In the genomic region with DNA sequence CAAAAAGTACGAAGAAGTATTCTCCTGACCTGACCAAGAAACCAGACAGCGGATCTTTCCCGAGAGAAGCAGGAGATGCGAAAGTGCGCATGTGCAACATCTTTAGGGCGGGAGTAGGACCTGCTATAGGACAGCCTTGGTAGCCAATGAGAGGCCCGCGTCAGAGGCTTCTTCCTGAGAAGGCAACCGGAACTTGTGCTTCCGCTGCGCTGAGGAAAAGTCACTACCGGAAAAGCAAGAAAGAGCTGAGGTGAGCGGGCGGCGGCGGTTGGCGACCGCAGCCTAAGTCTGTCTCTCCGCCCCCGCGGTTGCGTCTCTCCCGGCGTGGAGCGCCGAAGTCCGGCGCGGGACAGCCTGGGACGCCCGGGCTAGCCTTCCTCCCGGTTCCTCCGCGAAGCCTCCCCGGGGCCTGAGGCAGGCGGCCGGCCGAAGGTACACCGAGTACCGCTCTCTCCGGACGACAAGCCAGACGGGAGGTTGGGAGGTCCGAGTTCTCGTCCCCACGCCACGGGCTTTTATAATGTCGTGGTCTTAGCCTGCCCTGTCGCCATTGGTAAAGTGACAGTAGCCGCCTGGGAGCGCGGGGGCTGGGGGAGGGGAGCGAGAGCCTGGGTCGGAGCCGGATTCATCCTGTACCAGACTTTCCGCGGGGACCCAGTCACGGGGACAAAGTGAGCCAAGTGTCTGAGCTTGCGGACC, we compare ENCODE assay signal across 8 mouse cellular contexts. TPM values are rescaled to one million over a fixed set of nuclear protein-coding genes. Genes with fewer than 3 reads are reported as not detected.
DNase-seq lines count a peak whose midpoint lies in the region; ATAC-seq and TF ChIP-seq lines count a peak whose summit lies in the region.

A gene (plus strand): TSS at position 166 of the 699 bp plus-strand sequence.

- TF ChIP-seq RAD21 in MEL (IDR thresholded peaks at IDR 0.05; ENCODE audit: low read depth, low read length), result no peak

- peak within 1 kb of the TSS; percentile 99 for H3K9ac ChIP-seq in MEL (ENCODE audit: control insufficient read depth, low read depth, low read length, poor library complexity, severe bottlenecking)
- H3K9ac ChIP-seq in forebrain, postnatal 0 days, result peak within 1 kb of the TSS; percentile 73
- H3K9ac ChIP-seq in lung, embryonic 15.5 days, result peak within 1 kb of the TSS; percentile 97

- peak in 1 of 2 experiments; percentile 65; a peak in 2 of 4 replicates for TF ChIP-seq EP300 in MEL (IDR thresholded peaks at IDR 0.05; ENCODE audit: low read depth in 1 of 2, low read length in 2 of 2)

- peak within 1 kb of the TSS; percentile 92 for H3K27ac ChIP-seq in MEL (ENCODE audit: control insufficient read depth, low read depth, low read length)
- peak within 1 kb of the TSS; percentile 53 for H3K27ac ChIP-seq in cerebellum, adult 2 months (ENCODE audit: insufficient read depth, low read length)
- H3K27ac ChIP-seq in forebrain, postnatal 0 days (ENCODE audit: low read depth, low read length), result peak within 1 kb of the TSS; percentile 83
- peak within 1 kb of the TSS; percentile 94 for H3K27ac ChIP-seq in lung, embryonic 15.5 days

- H3K4me2 ChIP-seq in forebrain, postnatal 0 days (ENCODE audit: low read depth), result peak within 1 kb of the TSS; percentile 80
- H3K4me2 ChIP-seq in lung, embryonic 15.5 days, result peak within 1 kb of the TSS; percentile 74

- H3K9me3 ChIP-seq in MEL (replicated peaks; ENCODE audit: insufficient read depth, low read length), result no peaks in the 10 kb centered on the region
- H3K9me3 ChIP-seq in forebrain, postnatal 0 days (ENCODE audit: low read length), result no peaks in the 10 kb centered on the region
- no peaks in the 10 kb centered on the region for H3K9me3 ChIP-seq in lung, embryonic 15.5 days

- no peak for TF ChIP-seq CTCF in MEL (IDR thresholded peaks at IDR 0.05 in 2 of 3, conservative IDR thresholded peaks at IDR 0.05 in 1 of 3; ENCODE audit: control insufficient read depth in 1 of 3, insufficient read depth in 1 of 3, low read depth in 2 of 3, low read length in 3 of 3, poor library complexity in 1 of 3, severe bottlenecking in 1 of 3)
- TF ChIP-seq CTCF in cerebellum, adult 2 months (IDR thresholded peaks at IDR 0.05; ENCODE audit: borderline replicate concordance, insufficient read depth, low read depth, low read length), result no peak
- no peak for TF ChIP-seq CTCF in forebrain, postnatal 0 days (IDR thresholded peaks at IDR 0.05; ENCODE audit: low read depth)

- peaks cover 28% of the 10 kb centered on the region for H3K79me2 ChIP-seq in MEL (ENCODE audit: control insufficient read depth, insufficient read depth, low read length, poor library complexity)

- peak; percentile 100 for ATAC-seq in forebrain, postnatal 0 days
- peak; percentile 99 for ATAC-seq in lung, embryonic 15.5 days (ENCODE audit: borderline replicate concordance, extremely low read depth, low FRiP score, low TSS enrichment)

- peak; percentile 100 for DNase-seq in MEL (ENCODE audit: low read depth, low spot score)
- peak; percentile 93 to 97 for DNase-seq in cerebellum, adult 2 months
- peak; percentile 97 for DNase-seq in forebrain, postnatal 0 days
- DNase-seq in heart, postnatal 4 days, result peak; percentile 94
- peak; percentile 95 to 96 for DNase-seq in layer of hippocampus, adult 8-10 months (ENCODE audit: low spot score in 2 of 2)
- peak; percentile 94 for DNase-seq in ovary, adult 18-20 months (ENCODE audit: low spot score)
- DNase-seq in thymus, postnatal 0 days (ENCODE audit: low spot score), result peak; percentile 97

- TF ChIP-seq POLR2A in MEL (IDR thresholded peaks at IDR 0.05; ENCODE audit: control insufficient read depth in 1 of 2, insufficient read depth in 1 of 2, low read depth in 1 of 2, low read length in 2 of 2, poor library complexity in 1 of 2), result peak; percentile 88 to 92
- TF ChIP-seq POLR2A in cerebellum, adult 2 months (IDR thresholded peaks at IDR 0.05; ENCODE audit: borderline replicate concordance, insufficient read depth, low read length), result peak; percentile 67; the same call in 1 of the 2 replicates

- H3K4me3 ChIP-seq in MEL (ENCODE audit: control insufficient read depth in 1 of 2, insufficient read depth in 1 of 2, low read depth in 2 of 2, low read length in 2 of 2), result peak within 1 kb of the TSS; percentile 65 to 99
- H3K4me3 ChIP-seq in cerebellum, adult 2 months (replicated peaks; ENCODE audit: insufficient read depth, low read depth, low read length), result peak within 1 kb of the TSS; percentile 71
- H3K4me3 ChIP-seq in forebrain, postnatal 0 days (ENCODE audit: low read depth, low read length), result peak within 1 kb of the TSS; percentile 61
- peak within 1 kb of the TSS; percentile 100 for H3K4me3 ChIP-seq in lung, embryonic 15.5 days

- H3K27me3 ChIP-seq in MEL (ENCODE audit: control insufficient read depth in 1 of 2, insufficient read depth in 2 of 2, low read length in 2 of 2), result no peaks in the 10 kb centered on the region
- H3K27me3 ChIP-seq in cerebellum, adult 2 months (ENCODE audit: control insufficient read depth, insufficient read depth, low read length), result no peaks in the 10 kb centered on the region
- H3K27me3 ChIP-seq in forebrain, postnatal 0 days (ENCODE audit: insufficient read depth, low read length), result no peaks in the 10 kb centered on the region
- no peaks in the 10 kb centered on the region; the same call in 1 of the 2 replicates for H3K27me3 ChIP-seq in lung, embryonic 15.5 days

- WGBS in cerebellum, adult 2 months, result under 1% methylated on average over 59 of the region's 59 CpGs
- under 1% methylated on average over 59 of the region's 59 CpGs for WGBS in forebrain, postnatal 0 days
- under 1% methylated on average over 59 of the region's 59 CpGs for WGBS in lung, embryonic 15.5 days

- peaks cover 14 to 48% of the 10 kb centered on the region in 2 experiments for H3K36me3 ChIP-seq in MEL (ENCODE audit: control insufficient read depth in 1 of 2, insufficient read depth in 2 of 2, low read length in 2 of 2)
- H3K36me3 ChIP-seq in forebrain, postnatal 0 days (ENCODE audit: insufficient read depth), result peaks cover 12% of the 10 kb centered on the region
- peaks cover 10% of the 10 kb centered on the region for H3K36me3 ChIP-seq in lung, embryonic 15.5 days

- H3K4me1 ChIP-seq in MEL (ENCODE audit: control insufficient read depth in 1 of 2, insufficient read depth in 2 of 2, low read length in 2 of 2), result peaks cover 33 to 40% of the 10 kb centered on the region in 2 experiments
- peaks cover 2% of the 10 kb centered on the region; the same call in 1 of the 2 replicates for H3K4me1 ChIP-seq in cerebellum, adult 2 months (ENCODE audit: control insufficient read depth, insufficient read depth, low read length)
- H3K4me1 ChIP-seq in forebrain, postnatal 0 days (ENCODE audit: insufficient read depth), result peaks cover 5% of the 10 kb centered on the region
- H3K4me1 ChIP-seq in lung, embryonic 15.5 days, result peaks cover 3% of the 10 kb centered on the region

TF ChIP-seq in MEL, 35 proteins besides CTCF, POLR2A, EP300 and RAD21 (continues in another document):
- TF ChIP-seq GATA1 (IDR thresholded peaks at IDR 0.05; ENCODE audit: low read depth, low read length) (no peak), ZNF384 (IDR thresholded peaks at IDR 0.05; ENCODE audit: low read depth, low read length) (0 out of 2 replicates have a peak, but pooled peaks have one; percentile 6), HCFC1 (IDR thresholded peaks at IDR 0.05; ENCODE audit: low read depth, low read length) (peak; percentile 86), BHLHE40 (IDR thresholded peaks at IDR 0.05; ENCODE audit: borderline replicate concordance, low read depth, low read length) (0 out of 2 replicates have a peak, but pooled peaks have one; percentile 6), MYB (IDR thresholded peaks at IDR 0.05; ENCODE audit: low read depth, low read length) (peak; percentile 76; the same call in 1 of the 2 replicates), ELF1 (IDR thresholded peaks at IDR 0.05; ENCODE audit: low read depth, low read length) (peak; percentile 97), NELFE (IDR thresholded peaks at IDR 0.05; ENCODE audit: low read depth, low read length) (peak; percentile 91), RCOR1 (IDR thresholded peaks at IDR 0.05; ENCODE audit: low read depth, low read length) (no peak), KAT2A (conservative IDR thresholded peaks at IDR 0.05; ENCODE audit: low read depth, low read length) (peak; percentile 55; the same call in 1 of the 2 replicates), ETS1 (IDR thresholded peaks at IDR 0.05; ENCODE audit: low read depth, low read length) (peak; percentile 44), MAZ (IDR thresholded peaks at IDR 0.05; ENCODE audit: low read depth, low read length) (peak; percentile 41), CHD2 (IDR thresholded peaks at IDR 0.05; ENCODE audit: low read length) (no peak; the same call in 1 of the 2 replicates), ZMIZ1 (IDR thresholded peaks at IDR 0.05; ENCODE audit: low read depth, low read length) (peak; percentile 85), MYC (IDR thresholded peaks at IDR 0.05; ENCODE audit: low read depth, low read length) (peak; percentile 72; the same call in 1 of the 2 replicates), MAX (IDR thresholded peaks at IDR 0.05; ENCODE audit: low read length) (0 out of 2 replicates have a peak, but pooled peaks have one; percentile 32), NRF1 (IDR thresholded peaks at IDR 0.05; ENCODE audit: insufficient read depth, low read depth, low read length, poor library complexity, severe bottlenecking) (peak; percentile 94), MXI1 (IDR thresholded peaks at IDR 0.05; ENCODE audit: low read depth, low read length) (peak; percentile 39), UBTF (IDR thresholded peaks at IDR 0.05; ENCODE audit: borderline replicate concordance, insufficient read depth, low read depth, low read length) (no peak), TBP (IDR thresholded peaks at IDR 0.05; ENCODE audit: low read depth, low read length) (peak; percentile 93), SIN3A (IDR thresholded peaks at IDR 0.05; ENCODE audit: low read length) (peak; percentile 56; the same call in 1 of the 2 replicates), MEF2A (IDR thresholded peaks at IDR 0.05; ENCODE audit: extremely low read depth, insufficient replicate concordance, low read depth, low read length, poor library complexity, severe bottlenecking) (no peak)

RNA-seq across cellular contexts. Expression of the gene that starts here (rescaled TPM):
- 50.6 and 57.8 TPM in 2 replicates for total RNA-seq in MEL (2012; rRNA removed)
- 10 to 100 TPM in 1 of 2 experiments, not detected in 1; 56.5 TPM for polyA plus RNA-seq in MEL (2012; ENCODE audit: insufficient read depth in 1 of 2, insufficient read length in 2 of 2, low read depth in 1 of 2, low replicate concordance in 2 of 2, missing spikeins in 1 of 2)
- 37.6 and 39.4 TPM in 2 replicates for polyA plus RNA-seq in cerebellum, adult 2 months (2012; rRNA removed)
- total RNA-seq in forebrain, postnatal 0 days (2014; rRNA removed), result 39.7 and 43.9 TPM in 2 replicates
- 60.3 and 70.6 TPM in 2 replicates for polyA plus RNA-seq in forebrain, postnatal 0 days (2015; fragmentation: Nextera tagmentation; extraction: Ambion mirVana)
- 10 to 100 TPM; 27.2 to 28.0 TPM for total RNA-seq in heart, postnatal 4 days (2021)
- total RNA-seq in layer of hippocampus, adult 8-10 months (2022), result 10 to 100 TPM; 25.9 to 38.5 (median 35.6) TPM
- polyA plus RNA-seq in lung, embryonic 15.5 days (2015; fragmentation: Nextera tagmentation; extraction: Ambion mirVana), result 68.5 and 69.5 TPM in 2 replicates
- 66.4 and 69.4 TPM in 2 replicates for polyA plus RNA-seq in thymus, postnatal 0 days (2015; fragmentation: Nextera tagmentation; extraction: Ambion mirVana)

Comparison
In these comparisons a context has a peak if more than half of its experiments do, and no peak if none do; other contexts are left out.
1. Peak in every context shown above with its lines: DNase-seq, ATAC-seq, H3K4me3 ChIP-seq and H3K27ac ChIP-seq.